Mouse (Mus musculus) skeletal muscle tissue, postnatal 0 days (tissue): ENCODE results near the gene Zfp503. TPM values are rescaled to one million over a fixed set of nuclear protein-coding genes. Genes with fewer than 3 reads are reported as not detected.

Source experiments
- microRNA-seq, 2 experiments: library from miRNA; unstranded; fragments of <30 nt; microRNA quantifications; one replicate each; pipeline ENCODE4; 2016
- polyA plus RNA-seq: library from polyadenylated mRNA; unstranded; fragments of >200 nt; fragmentation: Nextera tagmentation; extraction: Ambion mirVana; gene quantifications from 2 replicates; pipeline ENCODE4 v1.2.1, GENCODE M21; 2015

Gene Zfp503
- polyA plus RNA-seq, result 4.7 and 7.7 TPM in 2 replicates

GRCm38 (mm10) chr14:21989291-21989913 is at the start of gene Zfp503:
Gene Zfp503 (minus strand): TSS chr14:21989601.

GRCm38 (mm10) chr14:22019252-22019948 is 30.0 kb upstream of the Zfp503 start, which contains the start of gene Lrmda:
Gene Lrmda (plus strand): TSS chr14:22019712.

Small RNAs within 50 kb of the gene (microRNA-seq; reads per million reads assigned to microRNA genes)
- 0 reads per million in 2 experiments for gene Gm27532

Other genes starting within 250 kb of the Zfp503 start
- 8.6 and 9.7 TPM in 2 replicates for gene Samd8, start 239.1 kb downstream of the Zfp503 start, polyA plus RNA-seq
- 16.8 and 16.9 TPM in 2 replicates for gene Dusp13, start 238.4 kb downstream of the Zfp503 start, polyA plus RNA-seq
- 399 and 408 TPM in 2 replicates for gene Vdac2, start 164.4 kb downstream of the Zfp503 start, polyA plus RNA-seq
- gene Comtd1, start 140.6 kb downstream of the Zfp503 start, polyA plus RNA-seq, result 14.7 and 18.3 TPM in 2 replicates
- gene Lrmda, start 30.1 kb upstream of the Zfp503 start, polyA plus RNA-seq, result 0.50 and 0.71 TPM in 2 replicates